Mouse (Mus musculus): ENCODE measurements around the gene Dmrt1.

The Dmrt1 gene

GRCm38 (mm10) chr19:25622291-25623251, 117.2 kb downstream of the Dmrt1 start:
- DNase-seq (ENCODE audit: low read depth, low spot score), result peak; percentile 65

- DNase-seq (ENCODE audit: low read depth, low spot score), result peak; percentile 47
These were observed 123.1 kb downstream of the Dmrt1 start for GRCm38 (mm10) chr19:25628490-25628889.

- DNase-seq (ENCODE audit: low read depth, low spot score), result no peak
These were observed 129.7 kb downstream of the Dmrt1 start for GRCm38 (mm10) chr19:25635119-25635518.

GRCm38 (mm10) chr19:25635622-25636244, 130.3 kb downstream of the Dmrt1 start:
- peak; percentile 56 for DNase-seq (ENCODE audit: low read depth, low spot score)

- no peak for DNase-seq (ENCODE audit: low read depth, low spot score)
These were observed 133.4 kb downstream of the Dmrt1 start for GRCm38 (mm10) chr19:25638766-25639361.

GRCm38 (mm10) chr19:25641786-25642185, 136.4 kb downstream of the Dmrt1 start:
- DNase-seq (ENCODE audit: low read depth, low spot score), result no peak

- DNase-seq (ENCODE audit: low read depth, low spot score), result no peak
These were observed 141.7 kb downstream of the Dmrt1 start for GRCm38 (mm10) chr19:25647136-25647535.

- no peak for DNase-seq (ENCODE audit: low read depth, low spot score)
These were observed 143.3 kb downstream of the Dmrt1 start for GRCm38 (mm10) chr19:25648701-25649100.

- DNase-seq (ENCODE audit: low read depth, low spot score), result no peak
These were observed 145.1 kb downstream of the Dmrt1 start for GRCm38 (mm10) chr19:25650474-25650873.

GRCm38 (mm10) chr19:25652560-25652959, 147.1 kb downstream of the Dmrt1 start:
- DNase-seq (ENCODE audit: low read depth, low spot score), result no peak

Data from A20 (cell line).